Mouse (Mus musculus) heart, embryonic 13.5 days (tissue): Measurements from ENCODE around the gene Npcd. TPM values are rescaled to one million over a fixed set of nuclear protein-coding genes. Genes with fewer than 3 reads are reported as not detected.

Source experiments
- ATAC-seq: fragments of 200-750 bp; cut with Nextera tagmentation; 2 replicates; pipeline ENCODE4 v1.8.0; 2017; ENCODE audit warnings: moderate TSS enrichment; ENCODE audit not compliant: insufficient number of reproducible peaks, low FRiP score, low TSS enrichment; ENCODE audit errors: extremely low read depth
- H3K27ac ChIP-seq: fragments of 300-500 bp; sonication (generic); replicated peaks from 2 replicates; pipeline ENCODE4 v1.5.1; 2015; ENCODE audit warnings: moderate library complexity, mild to moderate bottlenecking, inconsistent platforms
- H3K27me3 ChIP-seq: fragments of 300-500 bp; sonication (generic); replicated peaks from 2 replicates; pipeline ENCODE4 v1.6.1; 2015; ENCODE audit warnings: mild to moderate bottlenecking, inconsistent platforms
- H3K36me3 ChIP-seq: fragments of 300-500 bp; sonication (generic); 2 replicates; pipeline ENCODE4 v1.6.1; 2015; ENCODE audit warnings: mild to moderate bottlenecking, inconsistent platforms
- H3K4me1 ChIP-seq: fragments of 300-500 bp; sonication (generic); 2 replicates; pipeline ENCODE4 v1.6.1; 2015; ENCODE audit warnings: inconsistent platforms
- H3K4me2 ChIP-seq: fragments of 300-500 bp; sonication (generic); 2 replicates; pipeline ENCODE4 v1.6.1; 2015; ENCODE audit warnings: inconsistent platforms, mild to moderate bottlenecking, moderate library complexity
- H3K4me3 ChIP-seq: fragments of 300-500 bp; sonication (generic); 2 replicates; pipeline ENCODE4 v1.5.1; 2015; ENCODE audit warnings: moderate library complexity, mild to moderate bottlenecking, inconsistent platforms
- H3K9ac ChIP-seq: fragments of 300-500 bp; sonication (generic); 2 replicates; pipeline ENCODE4 v1.6.1; 2015; ENCODE audit warnings: inconsistent platforms, mild to moderate bottlenecking, moderate library complexity
- H3K9me3 ChIP-seq: fragments of 300-500 bp; sonication (generic); 2 replicates; pipeline ENCODE4 v1.6.1; 2016; ENCODE audit warnings: inconsistent platforms
- WGBS: fragments of 180-500 bp; shearing (Covaris S2); methylation state at CpG from one replicate; pipeline ENCODE4 v1.1.7; 2015; ENCODE audit warnings: mixed read lengths; 5-methylcytosine and 5-hydroxymethylcytosine counted together
- polyA plus RNA-seq: library from polyadenylated mRNA; unstranded; fragments of >200 nt; fragmentation: Nextera tagmentation; extraction: Ambion mirVana; gene quantifications from 2 replicates; pipeline ENCODE4 v1.2.1, GENCODE M21; 2015

Gene Npcd
- polyA plus RNA-seq, 1 experiment from 2014 or later, result not detected

- no peaks in the 10 kb centered on the region for H3K27me3 ChIP-seq
- no peak overlapping the region for H3K4me3 ChIP-seq
- H3K36me3 ChIP-seq, result peaks cover 59% of the 10 kb centered on the region
- WGBS, result 72% methylated on average over 5 of the region's 5 CpGs
- no peak overlapping the region for H3K9ac ChIP-seq
- H3K4me2 ChIP-seq, result no peak overlapping the region
- no peak overlapping the region for H3K27ac ChIP-seq
- peaks cover 77% of the 10 kb centered on the region for H3K4me1 ChIP-seq
- no peak for ATAC-seq
- H3K9me3 ChIP-seq, result no peaks in the 10 kb centered on the region
Observed at GRCm38 (mm10) chr15:79829431-79829830, 4.6 kb downstream of the Npcd start.

- H3K27ac ChIP-seq, result no peak overlapping the region
- peak overlapping the region; percentile 20; the same call in 1 of the 2 replicates for H3K4me3 ChIP-seq
- peaks cover 86% of the 10 kb centered on the region for H3K4me1 ChIP-seq
- no peak for ATAC-seq
- H3K27me3 ChIP-seq, result no peaks in the 10 kb centered on the region
- H3K9me3 ChIP-seq, result no peaks in the 10 kb centered on the region
- H3K4me2 ChIP-seq, result peak overlapping the region; percentile 40
- peaks cover 66% of the 10 kb centered on the region for H3K36me3 ChIP-seq
- 40% methylated on average over 46 of the region's 46 CpGs for WGBS
- H3K9ac ChIP-seq, result peak overlapping the region; percentile 25; the same call in 1 of the 2 replicates
Observed at GRCm38 (mm10) chr15:79828366-79829035, 5.5 kb downstream of the Npcd start.

GRCm38 (mm10) chr15:79827778-79828210, 6.2 kb downstream of the Npcd start:
- 82% methylated on average over 11 of the region's 11 CpGs for WGBS
- no peak for ATAC-seq
- Histone ChIP-seq H3K9ac (0 out of 2 replicates have a peak overlapping the region, but pooled peaks have one; percentile 38), H3K4me3 (no peak overlapping the region), H3K27ac (no peak overlapping the region), H3K36me3 (peaks cover 73% of the 10 kb centered on the region), H3K4me1 (peaks cover 87% of the 10 kb centered on the region), H3K9me3 (no peaks in the 10 kb centered on the region), H3K27me3 (no peaks in the 10 kb centered on the region), H3K4me2 (no peak overlapping the region)

- no peak overlapping the region for H3K4me2 ChIP-seq
- peak overlapping the region; percentile 38; the same call in 1 of the 2 replicates for H3K9ac ChIP-seq
- 87% methylated on average over 14 of the region's 14 CpGs for WGBS
- ATAC-seq, result no peak
- no peaks in the 10 kb centered on the region for H3K27me3 ChIP-seq
- H3K27ac ChIP-seq, result no peak overlapping the region
- peaks cover 87% of the 10 kb centered on the region for H3K4me1 ChIP-seq
- H3K36me3 ChIP-seq, result peaks cover 71% of the 10 kb centered on the region
- H3K4me3 ChIP-seq, result no peak overlapping the region
- H3K9me3 ChIP-seq, result no peaks in the 10 kb centered on the region
Observed at GRCm38 (mm10) chr15:79827061-79827777, 6.8 kb downstream of the Npcd start.

GRCm38 (mm10) chr15:79826221-79826935, 7.7 kb downstream of the Npcd start:
- no peak overlapping the region for H3K4me3 ChIP-seq
- WGBS, result 77% methylated on average over 9 of the region's 9 CpGs
- H3K4me1 ChIP-seq, result peaks cover 84% of the 10 kb centered on the region
- no peak overlapping the region for H3K4me2 ChIP-seq
- 0 out of 2 replicates have a peak overlapping the region, but pooled peaks have one; percentile 0 for H3K9ac ChIP-seq
- ATAC-seq, result no peak
- H3K27me3 ChIP-seq, result no peaks in the 10 kb centered on the region
- H3K36me3 ChIP-seq, result peaks cover 66% of the 10 kb centered on the region
- no peaks in the 10 kb centered on the region for H3K9me3 ChIP-seq
- no peak overlapping the region for H3K27ac ChIP-seq

GRCm38 (mm10) chr15:79825146-79825825, 8.8 kb downstream of the Npcd start:
- Histone ChIP-seq H3K9ac (peak overlapping the region; percentile 5; the same call in 1 of the 2 replicates), H3K36me3 (peaks cover 58% of the 10 kb centered on the region), H3K27me3 (no peaks in the 10 kb centered on the region), H3K4me1 (peaks cover 79% of the 10 kb centered on the region), H3K27ac (no peak overlapping the region), H3K4me3 (no peak overlapping the region), H3K4me2 (no peak overlapping the region), H3K9me3 (no peaks in the 10 kb centered on the region)
- ATAC-seq, result no peak
- WGBS, result 54% methylated on average over 14 of the region's 14 CpGs

- peaks cover 63% of the 10 kb centered on the region for H3K4me1 ChIP-seq
- H3K27ac ChIP-seq, result no peak overlapping the region
- no peak overlapping the region for H3K9ac ChIP-seq
- H3K4me2 ChIP-seq, result no peak overlapping the region
- 52% methylated on average over 19 of the region's 19 CpGs for WGBS
- no peak overlapping the region for H3K4me3 ChIP-seq
- no peaks in the 10 kb centered on the region for H3K27me3 ChIP-seq
- H3K36me3 ChIP-seq, result peaks cover 54% of the 10 kb centered on the region
- H3K9me3 ChIP-seq, result peaks cover 4% of the 10 kb centered on the region; the same call in 1 of the 2 replicates
- no peak for ATAC-seq
Observed at GRCm38 (mm10) chr15:79823588-79824280, 10.3 kb downstream of the Npcd start.

GRCm38 (mm10) chr15:79822265-79823199, 11.5 kb downstream of the Npcd start:
- 50% methylated on average over 13 of the region's 13 CpGs for WGBS
- no peak for ATAC-seq
- 0 out of 2 replicates have a peak overlapping the region, but pooled peaks have one; percentile 28 for H3K9ac ChIP-seq

GRCm38 (mm10) chr15:79818325-79818724, 15.7 kb downstream of the Npcd start:
- H3K4me1 ChIP-seq, result peaks cover 14% of the 10 kb centered on the region
- WGBS, result 80% methylated on average over 4 of the region's 4 CpGs
- H3K9me3 ChIP-seq, result peaks cover 8% of the 10 kb centered on the region; the same call in 1 of the 2 replicates
- no peak overlapping the region for H3K27ac ChIP-seq
- H3K4me2 ChIP-seq, result no peak overlapping the region
- no peak for ATAC-seq
- H3K27me3 ChIP-seq, result peaks cover 3% of the 10 kb centered on the region; the same call in 1 of the 2 replicates
- H3K36me3 ChIP-seq, result peaks cover 7% of the 10 kb centered on the region
- H3K4me3 ChIP-seq, result no peak overlapping the region
- no peak overlapping the region for H3K9ac ChIP-seq

More at GRCm38 (mm10) chr15:79822265-79823199, 11.5 kb downstream of the Npcd start:
- H3K4me3 ChIP-seq, result no peak overlapping the region
- H3K27me3 ChIP-seq, result no peaks in the 10 kb centered on the region
- peaks cover 8% of the 10 kb centered on the region; the same call in 1 of the 2 replicates for H3K9me3 ChIP-seq
- H3K36me3 ChIP-seq, result peaks cover 42% of the 10 kb centered on the region
- peaks cover 51% of the 10 kb centered on the region for H3K4me1 ChIP-seq
- no peak overlapping the region for H3K4me2 ChIP-seq
- 0 out of 2 replicates have a peak overlapping the region, but pooled peaks have one; percentile 15 for H3K27ac ChIP-seq
